Mouse (Mus musculus): Measurements from ENCODE around the gene Fermt1.

- TF ChIP-seq CTCF (IDR thresholded peaks at IDR 0.05; ENCODE audit: insufficient read depth, low read length) (no peak), POLR2A (IDR thresholded peaks at IDR 0.05; ENCODE audit: borderline replicate concordance, extremely low read depth, low read depth, low read length) (no peak)
Observed at GRCm38 (mm10) chr2:132927298-132927697, 18.4 kb downstream of the Fermt1 start.

All from lung, adult 2 months (tissue).